Mouse (Mus musculus) induced T-regulatory cell, adult 2 months (primary cell): ENCODE data around the gene Ccer1.
"Not testable (repeated sequence)": the region's sequence is repeated elsewhere in the genome, so short reads cannot be mapped to it uniquely, and the experiment has no call there.

ENCODE experiments used
- DNase-seq: peaks from one replicate; pipeline ENCODE4 v3.0.0-alpha.2; 2012; ENCODE audit warnings: low read depth

Gene Ccer1

GRCm38 (mm10) chr10:97692913-97693312, at the start of gene Ccer1:
Gene Ccer1 (plus strand): TSS chr10:97693059.
- DNase-seq = no peak

- no peak for DNase-seq
These were observed 49.1 kb upstream of the Ccer1 start, which contains the start of gene Epyc for GRCm38 (mm10) chr10:97643768-97644167. Gene Epyc (plus strand): TSS chr10:97644068.

GRCm38 (mm10) chr10:97650334-97650733, 42.5 kb upstream of the Ccer1 start:
- DNase-seq = no peak

- no peak for DNase-seq
These were observed 33.4 kb upstream of the Ccer1 start for GRCm38 (mm10) chr10:97659489-97659888.

- DNase-seq = no peak
These were observed 24.2 kb upstream of the Ccer1 start for GRCm38 (mm10) chr10:97668656-97669055.

GRCm38 (mm10) chr10:97670202-97670601, 22.7 kb upstream of the Ccer1 start:
- no peak for DNase-seq

GRCm38 (mm10) chr10:97673239-97673638, 19.6 kb upstream of the Ccer1 start:
- no peak for DNase-seq

GRCm38 (mm10) chr10:97682981-97683380, 9.9 kb upstream of the Ccer1 start:
- no peak for DNase-seq

- no peak for DNase-seq
These were observed 5.7 kb upstream of the Ccer1 start for GRCm38 (mm10) chr10:97687198-97687597.

- no peak for DNase-seq
These were observed 3.4 kb upstream of the Ccer1 start for GRCm38 (mm10) chr10:97689425-97689824.

- DNase-seq = no peak
These were observed 708 bp downstream of the Ccer1 start for GRCm38 (mm10) chr10:97693398-97694135.

GRCm38 (mm10) chr10:97702321-97702720, 9.5 kb downstream of the Ccer1 start:
- DNase-seq = no peak

- peak; percentile 45 for DNase-seq
These were observed 11.7 kb downstream of the Ccer1 start for GRCm38 (mm10) chr10:97704562-97704961.

GRCm38 (mm10) chr10:97712687-97713086, 19.8 kb downstream of the Ccer1 start:
- peak; percentile 56 for DNase-seq

- no peak for DNase-seq
These were observed 21.7 kb downstream of the Ccer1 start for GRCm38 (mm10) chr10:97714584-97714983.

- DNase-seq = no peak
These were observed 22.5 kb downstream of the Ccer1 start for GRCm38 (mm10) chr10:97715289-97715906.

GRCm38 (mm10) chr10:97717233-97717632, 24.4 kb downstream of the Ccer1 start:
- DNase-seq = no peak

GRCm38 (mm10) chr10:97718021-97718420, 25.2 kb downstream of the Ccer1 start:
- no peak for DNase-seq

GRCm38 (mm10) chr10:97720625-97721024, 27.8 kb downstream of the Ccer1 start:
- no peak for DNase-seq

- DNase-seq = no peak
These were observed 29.9 kb downstream of the Ccer1 start for GRCm38 (mm10) chr10:97722709-97723108.

- no peak for DNase-seq
These were observed 33.1 kb downstream of the Ccer1 start for GRCm38 (mm10) chr10:97725929-97726328.

GRCm38 (mm10) chr10:97726655-97727054, 33.8 kb downstream of the Ccer1 start, which contains the start of gene C030005K15Rik:
Gene C030005K15Rik (minus strand): TSS chr10:97726755.
- DNase-seq = not testable (repeated sequence)
